Mouse (Mus musculus) 416B (cell line): ENCODE results near the gene Dlg2.

ENCODE experiments used
- DNase-seq: peaks from one replicate; pipeline ENCODE4 v3.0.0; 2011; ENCODE audit warnings: low read depth

The Dlg2 gene

DNA sequence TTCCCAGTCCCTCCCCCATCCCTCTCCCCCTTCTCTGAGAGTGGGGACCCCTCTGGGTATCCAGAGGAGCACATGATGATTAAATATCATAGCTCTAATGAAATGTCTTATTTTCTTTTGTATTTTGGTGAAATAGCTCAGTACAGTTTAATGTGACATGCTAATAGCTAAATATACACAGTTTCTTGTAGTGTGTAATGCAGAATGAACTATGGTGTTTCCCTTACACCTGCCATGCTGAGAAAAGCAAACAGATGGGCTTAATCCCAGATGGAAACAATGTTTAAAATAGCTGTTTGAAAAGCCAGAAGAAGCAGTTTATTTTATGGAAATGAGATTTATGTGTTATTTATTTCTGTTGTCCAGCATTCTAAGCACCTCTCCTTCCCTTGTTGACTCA, 1302.2 kb downstream of the Dlg2 start:
- DNase-seq, result no peak

GRCm38 (mm10) chr7:91784617-91785016, 1308.1 kb downstream of the Dlg2 start:
- DNase-seq, result no peak

GRCm38 (mm10) chr7:91785445-91785844, 1309.0 kb downstream of the Dlg2 start:
- no peak for DNase-seq

DNA sequence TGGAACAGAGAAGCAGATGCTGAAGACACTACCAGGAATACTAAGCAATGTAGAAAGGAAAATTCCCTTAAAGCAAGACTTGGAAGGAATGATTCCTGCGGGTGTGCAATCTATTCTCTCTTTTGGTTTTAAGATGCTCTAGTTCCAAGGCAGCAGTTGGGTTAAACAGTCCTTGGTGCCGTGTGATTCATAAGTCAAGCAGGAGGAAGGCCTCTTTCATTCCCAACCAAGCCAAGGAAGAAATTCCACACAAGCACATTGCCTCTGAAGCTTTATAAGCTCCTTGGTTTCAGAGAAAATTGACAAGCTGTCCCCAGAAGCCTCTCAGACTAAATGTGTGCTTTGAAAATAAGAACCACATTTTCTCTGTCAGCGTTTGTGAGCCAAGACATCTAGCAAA, 1309.4 kb downstream of the Dlg2 start:
- no peak for DNase-seq

DNA sequence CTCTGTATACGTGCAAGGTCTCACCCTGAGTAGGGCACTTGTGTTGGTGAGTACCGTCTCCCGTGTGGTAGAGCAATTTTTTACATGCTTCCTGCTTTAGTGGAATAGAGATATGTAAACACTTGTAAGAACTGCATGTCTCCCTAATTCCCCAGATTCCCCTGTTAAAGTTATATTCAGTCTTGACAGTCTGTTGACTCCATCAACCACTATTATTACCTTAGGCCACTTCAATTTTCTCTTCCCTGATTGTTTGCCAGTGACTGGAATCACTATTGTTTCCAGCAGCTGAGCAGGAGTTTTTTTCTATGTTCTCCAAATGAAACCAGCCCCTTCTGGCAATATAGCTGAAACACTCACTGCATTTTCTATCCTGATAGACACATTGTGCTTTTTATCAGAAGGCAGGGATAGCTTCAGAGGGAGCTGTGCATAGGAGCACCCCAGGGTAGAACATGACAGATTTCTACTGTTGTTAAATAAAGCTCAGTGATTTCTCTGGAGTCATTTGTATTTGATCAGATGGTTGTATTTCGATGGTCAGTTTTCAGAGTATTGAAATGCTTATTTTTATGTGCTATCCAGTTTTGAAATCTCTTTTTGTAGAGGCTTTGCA, 1314.6 kb downstream of the Dlg2 start:
- no peak for DNase-seq

DNA sequence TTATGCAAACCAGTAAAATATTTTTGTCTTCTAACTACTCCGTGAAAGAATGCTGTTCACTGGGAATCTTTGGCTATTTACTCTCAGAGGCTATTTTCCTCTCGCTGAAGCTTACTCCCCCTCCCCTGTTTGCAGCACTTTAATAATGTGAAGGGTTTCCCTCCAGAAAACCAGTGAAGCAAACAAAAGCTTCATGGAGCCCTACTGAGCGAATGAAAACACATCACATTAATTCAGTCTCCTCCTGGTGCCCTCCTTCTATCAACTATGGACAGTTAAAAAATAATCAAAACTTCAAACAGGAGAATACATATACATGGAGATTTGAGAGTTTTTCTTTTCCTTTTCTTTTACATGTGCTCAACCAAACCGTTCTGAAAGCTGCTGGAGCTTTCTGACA, 1330.2 kb downstream of the Dlg2 start:
- DNase-seq, result no peak

DNA sequence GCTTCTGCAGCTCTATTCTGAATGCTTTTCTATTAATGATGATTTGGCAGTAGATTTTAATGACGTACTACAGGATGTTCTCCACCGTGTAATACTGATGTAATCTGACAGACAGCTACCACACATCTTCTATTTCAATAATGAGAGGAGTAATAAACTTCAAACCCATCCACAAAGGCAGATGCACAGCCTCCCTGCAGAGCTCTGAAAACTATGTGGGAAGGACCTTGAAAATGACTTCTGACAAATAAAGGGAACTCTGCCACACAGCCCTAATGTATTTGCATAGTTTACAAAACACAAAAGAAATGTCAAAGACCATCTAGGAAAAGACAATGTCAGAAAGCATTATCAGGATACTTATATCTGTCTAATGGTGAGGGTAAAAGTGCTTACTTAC, 1334.3 kb downstream of the Dlg2 start:
- no peak for DNase-seq

DNA sequence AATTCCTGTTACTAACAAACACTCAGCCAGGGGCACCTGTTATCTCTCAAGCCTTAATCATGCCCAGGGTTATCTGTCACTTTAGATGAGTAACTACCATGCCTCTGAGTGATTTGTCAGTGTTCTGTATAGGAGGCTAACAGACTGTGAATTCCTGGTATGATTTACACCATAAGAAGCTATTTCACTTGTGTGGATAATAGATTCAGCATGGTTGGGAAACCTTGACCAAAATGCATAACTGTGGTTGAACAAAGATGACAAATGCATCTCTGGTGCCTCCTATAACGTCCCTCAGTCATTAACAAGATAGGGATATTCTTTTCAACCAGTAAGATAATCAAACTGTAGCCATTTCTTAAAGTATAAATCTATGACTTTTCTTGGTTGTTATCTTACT, 1341.5 kb downstream of the Dlg2 start:
- no peak for DNase-seq

GRCm38 (mm10) chr7:91832207-91832606, 1355.7 kb downstream of the Dlg2 start:
- DNase-seq, result no peak

- no peak for DNase-seq
These were observed 1369.3 kb downstream of the Dlg2 start for GRCm38 (mm10) chr7:91845723-91846122.

DNA sequence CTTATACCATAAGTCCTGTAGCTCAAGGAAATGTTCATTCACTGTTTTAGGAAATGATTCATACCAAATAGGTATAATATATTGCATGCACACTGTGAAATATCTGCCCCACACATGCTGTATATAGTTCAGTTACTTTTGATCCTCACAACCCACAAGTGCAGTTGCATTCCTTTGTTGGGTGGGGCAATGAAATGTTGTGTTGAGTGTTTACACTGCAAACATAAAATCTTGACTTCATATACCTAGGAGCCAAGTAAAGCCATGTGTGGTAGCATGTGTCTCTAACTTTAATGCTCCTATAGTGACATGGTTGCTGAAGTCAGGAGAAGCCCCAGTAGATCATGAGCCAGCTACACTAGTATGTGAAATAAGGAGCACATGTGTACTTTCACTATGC, 1372.9 kb downstream of the Dlg2 start:
- DNase-seq, result no peak

GRCm38 (mm10) chr7:91853653-91854052, 1377.2 kb downstream of the Dlg2 start:
- DNase-seq, result no peak

DNA sequence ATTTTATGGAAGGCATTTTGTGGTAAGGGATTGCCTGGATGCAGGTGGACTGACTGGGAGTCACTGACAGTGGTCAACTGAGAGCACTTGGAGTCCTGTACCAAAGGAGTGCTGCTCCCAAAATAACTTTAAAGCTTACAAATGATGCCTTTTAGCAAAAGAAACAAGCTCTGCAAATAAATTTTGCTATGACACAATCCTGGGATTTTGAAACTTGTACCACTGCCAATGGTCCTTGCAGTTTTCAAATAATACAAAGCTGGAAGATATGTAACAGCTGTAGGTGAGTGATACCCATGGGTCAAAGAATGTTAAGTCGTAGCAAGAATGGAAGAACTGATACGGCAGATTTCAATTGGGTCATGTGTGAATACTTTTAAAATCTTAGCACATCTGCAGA, 1380.5 kb downstream of the Dlg2 start:
- DNase-seq, result no peak

DNA sequence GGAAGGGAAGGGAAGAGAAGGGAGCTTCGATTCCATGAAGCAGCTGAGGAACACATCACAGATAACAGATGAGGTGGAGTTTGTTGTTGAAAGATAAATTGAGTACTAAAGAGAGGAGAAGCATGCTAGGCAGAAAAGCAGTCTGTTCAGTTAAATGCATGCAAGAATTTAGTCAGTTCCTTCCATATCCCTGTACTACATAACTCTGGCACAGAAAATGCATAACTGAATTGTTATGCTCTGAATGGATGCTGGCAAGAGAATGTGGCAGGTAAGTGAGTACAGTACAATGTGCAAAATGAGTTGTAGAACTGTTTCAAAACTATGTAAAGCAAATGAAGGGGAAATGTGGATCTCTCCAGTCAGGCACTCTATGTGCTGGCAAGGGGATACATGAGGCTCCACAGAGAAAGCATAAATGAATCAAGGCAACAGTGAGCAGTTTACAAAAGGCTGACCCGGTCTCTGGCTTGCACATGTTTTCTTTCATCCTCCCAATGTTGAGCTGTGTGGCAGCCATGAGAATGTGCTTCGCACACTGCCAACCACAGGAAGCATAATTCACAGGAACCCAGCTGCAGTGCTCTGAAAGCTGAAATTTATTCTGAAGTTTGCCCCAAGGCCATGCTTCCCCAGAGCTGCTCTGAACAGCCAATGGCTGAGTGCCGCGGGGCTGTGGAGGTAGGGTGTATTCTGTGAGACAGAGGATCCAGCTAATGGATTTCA, 1386.5 kb downstream of the Dlg2 start:
- DNase-seq, result no peak

- DNase-seq, result no peak
These were observed 1392.4 kb downstream of the Dlg2 start for GRCm38 (mm10) chr7:91868919-91869318.

DNA sequence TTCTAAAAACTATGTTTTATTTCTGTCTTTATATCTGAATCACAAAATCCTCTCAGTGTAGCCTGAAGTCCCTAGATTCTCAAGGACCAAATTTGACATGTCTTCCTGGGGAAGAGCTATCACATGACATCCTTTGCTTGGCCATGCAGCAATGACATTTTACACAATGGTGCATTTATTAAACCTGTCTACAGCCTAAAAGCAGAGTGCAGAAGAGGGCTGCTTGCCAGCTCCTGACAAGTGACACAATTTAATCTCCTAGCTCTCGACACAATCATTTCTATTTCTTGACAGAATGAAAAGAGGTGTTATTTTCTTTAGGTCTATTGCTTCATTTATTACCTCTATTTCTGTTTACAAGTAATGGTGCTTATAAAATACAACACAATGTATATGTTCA, 1400.4 kb downstream of the Dlg2 start:
- no peak for DNase-seq

GRCm38 (mm10) chr7:91877804-91878203, 1401.3 kb downstream of the Dlg2 start:
- DNase-seq, result no peak

- no peak for DNase-seq
These were observed 1409.9 kb downstream of the Dlg2 start for GRCm38 (mm10) chr7:91886336-91886735.

DNA sequence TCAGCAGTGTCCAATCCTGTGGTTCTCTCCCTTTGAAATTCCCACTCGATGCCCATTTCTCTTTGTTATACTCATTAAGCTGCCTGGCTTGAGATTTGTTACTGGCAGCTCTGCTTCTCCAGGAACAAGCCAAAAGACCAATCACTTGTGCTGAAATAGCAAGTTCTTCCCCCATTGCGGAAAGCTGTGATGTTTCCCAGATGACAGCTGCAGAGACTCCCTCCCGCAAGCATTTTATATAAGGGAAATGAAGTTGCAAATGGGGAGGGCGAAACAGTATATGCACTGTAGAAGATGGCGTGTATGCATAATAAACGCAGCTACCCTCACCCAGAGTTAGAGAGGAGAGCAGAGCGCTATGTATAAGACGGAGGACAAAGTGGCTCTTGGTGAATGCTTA, 1417.5 kb downstream of the Dlg2 start:
- no peak for DNase-seq

DNA sequence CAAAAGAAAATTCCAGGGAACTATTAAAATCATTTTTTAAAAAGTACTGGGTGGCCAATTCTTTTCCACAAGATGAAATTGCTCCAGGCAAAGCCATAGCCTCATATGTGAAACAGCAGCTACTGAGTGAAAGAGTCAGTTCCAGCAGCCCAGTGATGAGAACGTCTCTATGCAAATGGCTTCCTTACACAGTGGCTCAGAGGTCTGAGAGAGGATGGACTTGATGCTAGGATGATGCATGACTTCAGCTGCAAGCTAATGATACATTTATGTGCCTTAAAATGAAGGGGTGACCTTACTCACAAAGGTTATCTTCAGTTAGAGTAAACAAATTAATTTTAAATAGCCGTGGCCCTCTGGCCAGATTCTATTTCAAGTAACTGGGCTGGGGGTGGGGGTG, 1420.5 kb downstream of the Dlg2 start:
- no peak for DNase-seq

DNA sequence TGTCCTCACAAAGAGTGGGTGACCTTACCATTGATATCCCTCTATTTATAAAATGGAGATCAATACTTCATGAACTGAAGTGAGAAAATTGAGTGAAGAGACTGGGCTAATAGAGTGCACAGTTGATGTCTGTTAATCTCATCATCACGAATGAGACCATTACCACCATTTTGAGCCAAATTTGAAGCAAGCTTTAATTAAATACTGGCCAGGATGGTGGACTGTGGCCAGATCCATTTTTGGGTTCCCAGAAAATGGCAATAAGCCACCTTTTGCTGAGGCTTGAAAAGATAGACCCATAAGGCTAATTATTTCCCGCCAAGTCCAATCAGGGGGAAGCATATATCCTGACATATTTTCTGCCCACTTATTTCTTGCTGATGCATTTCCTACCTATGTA, 1421.0 kb downstream of the Dlg2 start:
- no peak for DNase-seq

DNA sequence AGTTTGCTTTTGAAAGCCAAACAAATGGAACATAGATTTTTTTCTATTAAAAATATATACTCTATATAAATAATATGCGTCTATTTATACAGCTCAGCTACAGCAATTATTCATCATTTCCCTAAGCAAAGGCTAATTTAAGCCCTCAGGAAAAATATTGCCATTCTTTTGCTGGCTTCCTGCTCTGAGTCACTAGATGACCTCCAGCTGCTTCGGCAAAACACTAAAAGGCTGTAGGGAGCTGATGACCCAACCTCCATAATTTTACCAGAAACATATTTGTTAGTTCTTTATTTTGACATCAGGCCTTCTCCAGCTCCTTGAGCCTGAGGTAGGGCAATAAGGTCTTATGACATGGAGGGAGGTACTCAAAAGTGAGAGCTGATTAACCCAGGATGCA, 1426.0 kb downstream of the Dlg2 start:
- no peak for DNase-seq

DNA sequence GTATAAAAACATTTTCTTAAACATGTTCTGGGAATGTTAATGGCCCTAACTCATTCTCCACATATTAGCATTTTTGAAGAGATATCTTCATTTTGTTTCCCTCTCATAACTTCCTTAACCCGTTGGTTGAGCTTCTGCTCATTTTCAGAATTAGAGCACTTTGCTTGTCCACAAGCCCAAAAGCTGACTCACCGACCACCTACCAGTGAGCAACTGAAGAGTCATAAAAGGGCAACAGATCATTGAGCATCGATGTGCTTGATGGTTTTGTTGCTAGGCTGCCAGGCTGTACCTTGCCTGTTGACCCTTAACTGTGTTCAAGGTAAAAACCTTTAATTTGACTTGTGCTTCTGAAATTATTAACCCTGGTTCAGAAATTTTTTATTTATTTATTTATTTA, 1440.3 kb downstream of the Dlg2 start:
- DNase-seq, result no peak

DNA sequence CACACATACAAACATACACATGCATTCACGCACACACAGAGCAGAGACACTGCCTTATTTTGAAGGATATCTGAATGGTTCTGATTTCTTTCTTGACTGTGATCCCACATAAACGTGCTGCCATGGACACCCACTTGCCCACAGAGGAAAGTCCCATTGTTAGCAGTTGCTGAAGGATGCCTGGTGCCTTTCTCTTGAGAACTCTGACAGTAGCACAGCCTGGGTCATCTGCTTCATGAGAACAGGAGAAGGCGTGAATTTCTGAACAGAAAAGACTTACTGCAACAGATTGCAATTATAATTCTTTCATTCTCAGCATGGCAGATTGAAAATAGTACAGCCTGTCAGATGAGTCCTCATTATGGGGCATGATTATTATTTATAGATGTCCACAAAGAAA, 1442.6 kb downstream of the Dlg2 start:
- no peak for DNase-seq
